Mouse (Mus musculus) liver, embryonic 14.5 days (tissue): ENCODE measurements at regions not wholly inside any gene's neighbourhood (a gene's known extent, or its start where the extent isn't known, plus 50 kb on each side); places are given as distances from the start of the nearest gene placed in this dataset.

Experiments
- CTCF ChIP-seq: IDR thresholded peaks from 2 replicates; pipeline ENCODE4 v1.5.1; 2016; ENCODE audit warnings: antibody characterized with exemption, low read depth, control low read depth
- EP300 ChIP-seq: IDR thresholded peaks from 2 replicates; pipeline ENCODE4 v1.6.1; 2016; ENCODE audit warnings: antibody characterized with exemption, low read depth

DNA sequence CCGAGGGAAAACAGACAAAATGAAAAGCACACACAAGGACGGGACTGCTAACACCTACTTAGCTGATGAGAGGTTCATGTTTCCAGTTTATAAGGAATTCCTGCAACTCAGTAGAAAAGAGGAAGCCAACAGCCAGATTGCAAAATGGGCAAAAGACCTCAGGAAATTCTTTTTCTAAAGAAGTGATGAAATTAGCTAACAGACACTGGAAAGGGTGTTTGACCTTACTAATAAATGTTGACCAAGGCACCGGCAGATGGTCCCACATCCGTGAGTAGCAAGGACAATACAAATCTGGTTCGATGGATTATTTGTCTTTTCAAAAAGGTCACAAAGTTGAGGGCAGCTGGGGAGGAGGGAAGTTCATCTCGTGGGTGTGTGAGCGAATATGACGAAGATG lies 93.3 kb downstream of the Atxn7l3b start:
- TF ChIP-seq CTCF, result no peak
- TF ChIP-seq EP300, result no peak
